Mouse (Mus musculus): Measurements from ENCODE around the gene Rab25. TPM values are rescaled to one million over a fixed set of nuclear protein-coding genes. Genes with fewer than 3 reads are reported as not detected.

Rab25 gene
- polyA plus RNA-seq, 1 experiment = 0.10 TPM

DNA sequence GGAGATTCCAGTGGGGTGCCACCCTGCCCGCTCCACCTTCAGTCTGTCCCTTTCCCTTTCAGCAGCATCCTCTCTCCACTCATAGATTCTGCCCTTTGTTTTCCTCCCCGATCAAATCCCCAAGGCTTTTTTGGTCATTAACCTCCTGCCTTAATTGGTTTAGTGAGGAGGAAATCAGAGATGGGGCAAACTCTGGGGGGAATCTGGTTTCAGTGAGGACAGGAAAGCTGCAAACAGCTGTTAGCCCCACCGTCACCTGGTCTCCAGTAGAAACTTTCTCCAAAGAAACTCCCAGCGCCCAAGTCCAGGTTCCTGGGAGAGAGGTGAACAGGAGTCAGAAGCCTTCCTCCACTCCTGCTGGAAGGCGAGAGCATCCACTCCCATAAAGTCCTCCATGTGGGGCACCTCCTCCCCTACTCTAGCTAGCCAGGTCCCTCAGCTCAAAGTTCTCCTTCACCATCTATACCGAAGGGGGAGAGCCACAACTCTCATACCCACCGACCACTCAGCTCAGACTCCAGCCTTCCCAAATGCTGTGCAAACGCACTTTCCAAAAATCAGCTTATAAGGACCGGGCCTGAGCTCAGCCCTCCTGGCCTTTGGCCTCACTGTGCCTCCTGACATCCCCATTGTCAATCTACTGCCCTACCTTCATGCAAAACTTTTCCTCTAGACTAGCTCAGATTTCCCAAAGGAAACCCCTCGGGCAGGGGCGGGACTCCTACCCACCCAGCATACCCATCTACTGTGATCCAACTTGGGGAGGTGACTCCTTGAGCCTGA is 17.8 kb downstream of the Rab25 start:
- Histone ChIP-seq H3K4me1 (ENCODE audit: control insufficient read depth, insufficient read depth, low read length) (peaks cover 23% of the 10 kb centered on the region), H3K4me3 (ENCODE audit: control insufficient read depth, low read depth, low read length) (no peak overlapping the region), H3K27ac (ENCODE audit: control insufficient read depth, insufficient read depth, low read depth, low read length) (no peak overlapping the region), H3K36me3 (ENCODE audit: control insufficient read depth, insufficient read depth, low read length) (no peaks in the 10 kb centered on the region), H3K27me3 (ENCODE audit: control insufficient read depth, insufficient read depth, low read length) (no peaks in the 10 kb centered on the region; the same call in 1 of the 2 replicates)
- TF ChIP-seq POLR2A (IDR thresholded peaks at IDR 0.05; ENCODE audit: control insufficient read depth, low read depth, low read length) = no peak
- no peak for TF ChIP-seq CTCF (IDR thresholded peaks at IDR 0.05; ENCODE audit: control insufficient read depth, insufficient read depth, insufficient replicate concordance, low read depth, low read length)

GRCm38 (mm10) chr3:88529204-88530000 is 18.7 kb downstream of the Rab25 start:
- H3K27me3 ChIP-seq (ENCODE audit: control insufficient read depth, insufficient read depth, low read length) = no peaks in the 10 kb centered on the region; the same call in 1 of the 2 replicates
- no peaks in the 10 kb centered on the region for H3K36me3 ChIP-seq (ENCODE audit: control insufficient read depth, insufficient read depth, low read length)
- no peak overlapping the region for H3K4me3 ChIP-seq (ENCODE audit: control insufficient read depth, low read depth, low read length)
- TF ChIP-seq POLR2A (IDR thresholded peaks at IDR 0.05; ENCODE audit: control insufficient read depth, low read depth, low read length) = no peak
- TF ChIP-seq CTCF (IDR thresholded peaks at IDR 0.05; ENCODE audit: control insufficient read depth, insufficient read depth, insufficient replicate concordance, low read depth, low read length) = no peak
- H3K27ac ChIP-seq (ENCODE audit: control insufficient read depth, insufficient read depth, low read depth, low read length) = no peak overlapping the region
- H3K4me1 ChIP-seq (ENCODE audit: control insufficient read depth, insufficient read depth, low read length) = peaks cover 23% of the 10 kb centered on the region

DNA sequence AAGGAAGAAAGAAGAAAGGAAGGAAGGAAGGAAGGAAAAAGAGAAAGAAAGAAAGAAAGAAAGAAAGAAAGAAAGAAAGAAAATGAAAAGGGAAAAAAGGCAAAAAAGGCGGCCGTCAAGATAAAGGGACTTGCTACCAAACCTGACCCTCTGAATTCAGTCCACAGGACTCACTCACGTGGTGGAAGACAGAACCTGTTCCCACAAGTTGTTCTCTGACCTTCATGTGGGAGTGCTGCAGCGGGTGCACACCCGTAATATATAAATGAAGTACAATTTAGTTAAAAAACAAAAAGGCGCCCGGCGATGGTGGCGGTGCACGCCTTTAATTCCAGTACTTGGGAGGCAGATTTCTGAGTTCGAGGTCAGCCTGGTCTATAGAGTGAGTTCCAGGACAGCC is 19.5 kb downstream of the Rab25 start:
- no peaks in the 10 kb centered on the region for H3K36me3 ChIP-seq (ENCODE audit: control insufficient read depth, insufficient read depth, low read length)
- H3K27ac ChIP-seq (ENCODE audit: control insufficient read depth, insufficient read depth, low read depth, low read length) = no peak overlapping the region
- TF ChIP-seq POLR2A (IDR thresholded peaks at IDR 0.05; ENCODE audit: control insufficient read depth, low read depth, low read length) (no peak), CTCF (IDR thresholded peaks at IDR 0.05; ENCODE audit: control insufficient read depth, insufficient read depth, insufficient replicate concordance, low read depth, low read length) (no peak)
- peaks cover 23% of the 10 kb centered on the region for H3K4me1 ChIP-seq (ENCODE audit: control insufficient read depth, insufficient read depth, low read length)
- no peaks in the 10 kb centered on the region; the same call in 1 of the 2 replicates for H3K27me3 ChIP-seq (ENCODE audit: control insufficient read depth, insufficient read depth, low read length)
- no peak overlapping the region for H3K4me3 ChIP-seq (ENCODE audit: control insufficient read depth, low read depth, low read length)

GRCm38 (mm10) chr3:88527565-88527964 is 20.5 kb downstream of the Rab25 start:
- Histone ChIP-seq H3K4me3 (ENCODE audit: control insufficient read depth, low read depth, low read length) (no peak overlapping the region), H3K4me1 (ENCODE audit: control insufficient read depth, insufficient read depth, low read length) (peaks cover 14% of the 10 kb centered on the region)

GRCm38 (mm10) chr3:88526157-88527131 is 21.7 kb downstream of the Rab25 start:
- H3K4me1 ChIP-seq (ENCODE audit: control insufficient read depth, insufficient read depth, low read length) = peaks cover 14% of the 10 kb centered on the region
- H3K4me3 ChIP-seq (ENCODE audit: control insufficient read depth, low read depth, low read length) = no peak overlapping the region
- no peaks in the 10 kb centered on the region for H3K27me3 ChIP-seq (ENCODE audit: control insufficient read depth, insufficient read depth, low read length)
- TF ChIP-seq POLR2A (IDR thresholded peaks at IDR 0.05; ENCODE audit: control insufficient read depth, low read depth, low read length) = no peak
- peak; percentile 98 for TF ChIP-seq CTCF (IDR thresholded peaks at IDR 0.05; ENCODE audit: control insufficient read depth, insufficient read depth, insufficient replicate concordance, low read depth, low read length)
- no peak overlapping the region for H3K27ac ChIP-seq (ENCODE audit: control insufficient read depth, insufficient read depth, low read depth, low read length)
- H3K36me3 ChIP-seq (ENCODE audit: control insufficient read depth, insufficient read depth, low read length) = no peaks in the 10 kb centered on the region

More at GRCm38 (mm10) chr3:88527565-88527964, 20.5 kb downstream of the Rab25 start:
- Histone ChIP-seq H3K36me3 (ENCODE audit: control insufficient read depth, insufficient read depth, low read length) (no peaks in the 10 kb centered on the region), H3K27me3 (ENCODE audit: control insufficient read depth, insufficient read depth, low read length) (no peaks in the 10 kb centered on the region; the same call in 1 of the 2 replicates), H3K27ac (ENCODE audit: control insufficient read depth, insufficient read depth, low read depth, low read length) (no peak overlapping the region)
- TF ChIP-seq CTCF (IDR thresholded peaks at IDR 0.05; ENCODE audit: control insufficient read depth, insufficient read depth, insufficient replicate concordance, low read depth, low read length) (no peak), POLR2A (IDR thresholded peaks at IDR 0.05; ENCODE audit: control insufficient read depth, low read depth, low read length) (no peak)

DNA sequence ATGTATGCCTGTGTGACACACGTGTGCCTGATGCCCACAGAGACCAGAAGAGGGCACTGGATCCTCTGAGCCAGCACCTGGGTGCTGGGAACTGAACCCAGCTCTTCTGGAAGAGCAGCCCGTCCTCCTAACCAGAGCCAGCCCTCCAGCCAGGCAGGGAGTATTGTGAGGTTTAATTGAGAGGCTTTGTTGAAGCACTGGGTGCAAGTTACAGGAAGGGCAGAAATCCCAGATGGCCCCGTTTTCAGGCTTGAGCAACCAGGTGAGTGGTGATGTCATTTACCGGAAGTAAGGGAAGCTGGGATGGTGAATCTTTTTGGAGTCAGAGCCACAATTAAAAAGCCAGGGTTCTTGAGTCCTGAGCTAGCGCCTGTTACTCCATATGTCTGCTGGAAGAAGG is 23.1 kb downstream of the Rab25 start:
- Histone ChIP-seq H3K27ac (ENCODE audit: control insufficient read depth, insufficient read depth, low read depth, low read length) (no peak overlapping the region), H3K36me3 (ENCODE audit: control insufficient read depth, insufficient read depth, low read length) (no peaks in the 10 kb centered on the region), H3K27me3 (ENCODE audit: control insufficient read depth, insufficient read depth, low read length) (no peaks in the 10 kb centered on the region), H3K4me3 (ENCODE audit: control insufficient read depth, low read depth, low read length) (no peak overlapping the region), H3K4me1 (ENCODE audit: control insufficient read depth, insufficient read depth, low read length) (peaks cover 6% of the 10 kb centered on the region)
- TF ChIP-seq POLR2A (IDR thresholded peaks at IDR 0.05; ENCODE audit: control insufficient read depth, low read depth, low read length) = no peak
- TF ChIP-seq CTCF (IDR thresholded peaks at IDR 0.05; ENCODE audit: control insufficient read depth, insufficient read depth, insufficient replicate concordance, low read depth, low read length) = no peak

Measured in testis, adult 2 months (tissue).